Mouse (Mus musculus) G1E (cell line): ENCODE measurements around the gene Timmdc1.

Experiments
- CTCF ChIP-seq: IDR thresholded peaks from 2 replicates; pipeline ENCODE4 v1.5.1; 2012; ENCODE audit warnings: low read depth, low read length, inconsistent platforms, mixed read lengths
- GATA1 ChIP-seq: IDR thresholded peaks from 2 replicates; pipeline ENCODE4 v1.6.1; 2012; ENCODE audit warnings: borderline replicate concordance, low read length, inconsistent platforms, mixed read lengths
- POLR2AphosphoS5 ChIP-seq: IDR thresholded peaks from 2 replicates; pipeline ENCODE4 v1.6.1; 2012; ENCODE audit warnings: low read depth, low read length, inconsistent platforms; ENCODE audit not compliant: insufficient replicate concordance
- TAL1 ChIP-seq: conservative IDR thresholded peaks from 2 replicates; pipeline ENCODE4 v1.6.1; 2012; ENCODE audit warnings: low read depth, low read length, inconsistent platforms, mixed read lengths

GRCm38 (mm10) chr16:38472507-38472873, 50.0 kb downstream of the Timmdc1 start:
- TF ChIP-seq CTCF (no peak), TAL1 (peak; percentile 54), POLR2AphosphoS5 (no peak), GATA1 (no peak)
